Mouse (Mus musculus): ENCODE measurements around the gene Prr22. TPM values are rescaled to one million over a fixed set of nuclear protein-coding genes. Genes with fewer than 3 reads are reported as not detected.
A peak's percentile ranks its signal among the peaks of the same experiment; 100 is the strongest.

The Prr22 gene
- polyA plus RNA-seq, 1 experiment = 1.9 TPM

DNA sequence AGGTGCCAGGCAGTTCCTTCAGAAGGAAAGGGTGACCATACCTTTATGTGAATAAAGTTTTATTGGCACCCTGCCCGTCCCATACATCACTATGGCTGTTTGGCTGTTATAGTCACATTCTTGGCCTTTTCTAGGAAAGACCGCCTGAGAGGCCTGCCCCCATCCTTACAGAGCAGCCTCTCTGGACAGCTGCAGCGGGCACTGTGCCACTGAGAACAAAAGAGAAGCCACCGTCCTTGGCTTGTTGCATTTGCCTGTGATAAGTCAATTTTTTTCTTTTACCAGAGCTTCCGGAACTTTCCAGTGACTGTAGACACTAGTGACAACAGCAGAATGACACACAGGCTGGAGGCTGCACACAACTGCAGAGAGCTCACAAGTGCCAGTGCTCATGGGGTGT is 34.9 kb downstream of the Prr22 start:
- H3K4me1 ChIP-seq (ENCODE audit: control insufficient read depth, insufficient read depth, low read length) = no peaks in the 10 kb centered on the region
- H3K4me3 ChIP-seq (replicated peaks; ENCODE audit: control insufficient read depth, low read depth, low read length) = no peak overlapping the region
- H3K27ac ChIP-seq (ENCODE audit: control insufficient read depth, insufficient read depth, low read depth, low read length, poor library complexity) = no peak overlapping the region
- WGBS = 89% methylated on average over 5 of the region's 5 CpGs
- TF ChIP-seq POLR2A (IDR thresholded peaks at IDR 0.05; ENCODE audit: borderline replicate concordance, control insufficient read depth, low read depth, low read length) = no peak
- TF ChIP-seq CTCF (IDR thresholded peaks at IDR 0.05; ENCODE audit: control insufficient read depth, insufficient read depth, low read length) = no peak

- TF ChIP-seq POLR2A (IDR thresholded peaks at IDR 0.05; ENCODE audit: borderline replicate concordance, control insufficient read depth, low read depth, low read length) = no peak
- H3K27ac ChIP-seq (ENCODE audit: control insufficient read depth, insufficient read depth, low read depth, low read length, poor library complexity) = no peak overlapping the region
- WGBS = 90% methylated on average over 1 of the region's 1 CpGs
- H3K4me1 ChIP-seq (ENCODE audit: control insufficient read depth, insufficient read depth, low read length) = no peaks in the 10 kb centered on the region
- H3K4me3 ChIP-seq (replicated peaks; ENCODE audit: control insufficient read depth, low read depth, low read length) = no peak overlapping the region
Measured at GRCm38 (mm10) chr17:56805784-56806183, 35.7 kb downstream of the Prr22 start.

- Histone ChIP-seq H3K27ac (ENCODE audit: control insufficient read depth, insufficient read depth, low read depth, low read length, poor library complexity) (no peak overlapping the region), H3K4me3 (replicated peaks; ENCODE audit: control insufficient read depth, low read depth, low read length) (no peak overlapping the region), H3K4me1 (ENCODE audit: control insufficient read depth, insufficient read depth, low read length) (no peaks in the 10 kb centered on the region)
- 26% methylated on average over 9 of the region's 9 CpGs for WGBS
- peak; percentile 96 for TF ChIP-seq CTCF (IDR thresholded peaks at IDR 0.05; ENCODE audit: control insufficient read depth, insufficient read depth, low read length)
- no peak for TF ChIP-seq POLR2A (IDR thresholded peaks at IDR 0.05; ENCODE audit: borderline replicate concordance, control insufficient read depth, low read depth, low read length)
Measured at GRCm38 (mm10) chr17:56808518-56808917, 38.5 kb downstream of the Prr22 start.

DNA sequence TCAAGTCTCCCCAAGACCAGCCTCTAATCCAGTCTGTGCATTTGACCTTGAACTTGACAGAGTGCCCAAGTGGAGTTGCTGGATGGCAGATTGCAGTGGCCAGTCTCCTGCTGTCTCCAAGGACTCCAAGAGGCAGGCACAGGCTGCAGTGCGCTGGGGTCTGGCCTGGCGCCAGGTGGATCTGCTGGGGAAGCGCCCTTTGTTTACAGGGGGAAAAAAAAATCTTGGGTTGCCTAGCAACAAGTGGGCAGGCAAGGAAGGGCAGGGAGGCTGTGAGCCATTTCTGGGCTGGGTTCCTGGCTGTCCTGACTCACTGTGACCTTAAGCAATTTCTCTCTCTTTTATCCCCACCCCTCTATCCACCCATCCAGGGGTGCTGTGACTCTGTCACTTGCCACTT is 40.2 kb downstream of the Prr22 start:
- no peak overlapping the region for H3K27ac ChIP-seq (ENCODE audit: control insufficient read depth, insufficient read depth, low read depth, low read length, poor library complexity)
- TF ChIP-seq CTCF (IDR thresholded peaks at IDR 0.05; ENCODE audit: control insufficient read depth, insufficient read depth, low read length) = no peak
- TF ChIP-seq POLR2A (IDR thresholded peaks at IDR 0.05; ENCODE audit: borderline replicate concordance, control insufficient read depth, low read depth, low read length) = no peak
- no peak overlapping the region for H3K4me3 ChIP-seq (replicated peaks; ENCODE audit: control insufficient read depth, low read depth, low read length)
- 12% methylated on average over 3 of the region's 3 CpGs for WGBS
- H3K4me1 ChIP-seq (ENCODE audit: control insufficient read depth, insufficient read depth, low read length) = peaks cover 1% of the 10 kb centered on the region

DNA sequence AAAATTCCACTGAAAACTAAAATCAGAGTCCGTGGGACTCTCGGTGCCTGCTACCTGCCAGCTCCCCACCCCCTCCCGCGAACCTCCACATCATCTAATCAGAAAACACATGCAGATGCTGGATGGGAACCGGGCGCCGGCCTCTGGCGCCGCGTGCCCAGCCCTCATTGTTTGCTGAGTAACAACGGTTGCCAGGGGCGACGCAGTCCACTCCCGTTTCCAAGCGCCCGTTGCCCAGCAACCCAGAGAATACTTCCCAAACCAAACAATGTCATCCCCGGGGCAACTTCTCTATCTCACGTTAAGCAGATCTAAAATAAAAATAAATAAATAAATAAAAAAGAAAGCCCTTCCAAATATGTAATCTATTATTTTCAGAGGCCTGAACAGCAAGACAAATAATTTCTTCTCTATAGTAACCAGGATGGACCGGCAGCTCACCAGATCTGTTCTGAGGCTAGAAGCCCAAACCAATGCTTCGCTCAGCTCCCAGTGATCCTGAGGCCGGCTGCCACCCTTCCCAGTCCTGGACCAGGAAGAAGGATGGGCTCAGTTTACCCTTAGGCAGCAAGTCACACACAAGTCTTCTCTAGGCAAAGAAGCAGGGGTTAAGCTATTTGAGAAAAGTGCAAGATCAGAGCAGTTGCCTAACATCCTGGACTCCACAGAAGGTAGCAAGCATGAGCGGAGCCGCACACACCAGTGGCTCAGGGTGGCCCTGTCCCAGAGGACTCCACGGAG is 44.4 kb downstream of the Prr22 start:
- Histone ChIP-seq H3K4me3 (replicated peaks; ENCODE audit: control insufficient read depth, low read depth, low read length) (no peak overlapping the region), H3K27ac (ENCODE audit: control insufficient read depth, insufficient read depth, low read depth, low read length, poor library complexity) (no peak overlapping the region; the same call in 1 of the 2 replicates), H3K4me1 (ENCODE audit: control insufficient read depth, insufficient read depth, low read length) (peaks cover 1% of the 10 kb centered on the region)
- WGBS = 30% methylated on average over 24 of the region's 24 CpGs
- TF ChIP-seq CTCF (IDR thresholded peaks at IDR 0.05; ENCODE audit: control insufficient read depth, insufficient read depth, low read length) (no peak), POLR2A (IDR thresholded peaks at IDR 0.05; ENCODE audit: borderline replicate concordance, control insufficient read depth, low read depth, low read length) (no peak)

- WGBS = 83% methylated on average over 3 of the region's 3 CpGs
- Histone ChIP-seq H3K4me3 (replicated peaks; ENCODE audit: control insufficient read depth, low read depth, low read length) (no peak overlapping the region), H3K27ac (ENCODE audit: control insufficient read depth, insufficient read depth, low read depth, low read length, poor library complexity) (no peak overlapping the region; the same call in 1 of the 2 replicates), H3K4me1 (ENCODE audit: control insufficient read depth, insufficient read depth, low read length) (peaks cover 4% of the 10 kb centered on the region)
- no peak for TF ChIP-seq CTCF (IDR thresholded peaks at IDR 0.05; ENCODE audit: control insufficient read depth, insufficient read depth, low read length)
- no peak for TF ChIP-seq POLR2A (IDR thresholded peaks at IDR 0.05; ENCODE audit: borderline replicate concordance, control insufficient read depth, low read depth, low read length)
Measured at GRCm38 (mm10) chr17:56815057-56815345, 45.0 kb downstream of the Prr22 start.

DNA sequence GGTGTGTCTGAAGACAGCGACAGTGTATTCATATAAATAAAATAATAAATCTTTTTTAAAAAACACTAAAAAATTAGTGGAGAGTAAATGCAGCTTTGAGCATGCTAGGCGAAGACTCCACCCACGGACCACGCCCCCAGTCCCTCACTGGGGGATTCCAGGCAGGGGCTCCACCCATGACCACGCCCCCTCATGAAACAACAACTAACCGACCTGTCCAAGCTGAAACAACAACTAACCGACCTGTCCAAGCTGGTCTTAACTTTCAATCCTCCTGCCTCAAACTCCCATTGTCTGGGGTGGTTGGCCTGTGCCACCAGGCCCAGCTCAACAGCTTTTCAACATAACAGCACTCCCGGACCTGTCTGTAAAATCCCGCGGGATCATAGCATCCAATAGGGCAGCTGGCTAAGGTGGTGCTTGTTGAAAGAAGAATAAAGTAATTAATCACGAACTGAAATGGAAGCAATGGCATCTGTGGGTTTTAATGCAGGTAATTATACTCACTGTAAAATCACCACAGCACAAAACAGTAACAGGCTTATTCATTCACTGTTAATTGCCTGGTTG is 48.1 kb downstream of the Prr22 start:
- no peak overlapping the region for H3K27ac ChIP-seq (ENCODE audit: control insufficient read depth, insufficient read depth, low read depth, low read length, poor library complexity)
- 64% methylated on average over 11 of the region's 11 CpGs for WGBS
- H3K4me3 ChIP-seq (replicated peaks; ENCODE audit: control insufficient read depth, low read depth, low read length) = no peak overlapping the region
- H3K4me1 ChIP-seq (ENCODE audit: control insufficient read depth, insufficient read depth, low read length) = peaks cover 4% of the 10 kb centered on the region
- TF ChIP-seq POLR2A (IDR thresholded peaks at IDR 0.05; ENCODE audit: borderline replicate concordance, control insufficient read depth, low read depth, low read length) (no peak), CTCF (IDR thresholded peaks at IDR 0.05; ENCODE audit: control insufficient read depth, insufficient read depth, low read length) (no peak)

- H3K4me3 ChIP-seq (replicated peaks; ENCODE audit: control insufficient read depth, low read depth, low read length) = no peak overlapping the region
- TF ChIP-seq POLR2A (IDR thresholded peaks at IDR 0.05; ENCODE audit: borderline replicate concordance, control insufficient read depth, low read depth, low read length) (no peak), CTCF (IDR thresholded peaks at IDR 0.05; ENCODE audit: control insufficient read depth, insufficient read depth, low read length) (no peak)
- 43% methylated on average over 6 of the region's 6 CpGs for WGBS
- peak overlapping the region; percentile 9 for H3K27ac ChIP-seq (ENCODE audit: control insufficient read depth, insufficient read depth, low read depth, low read length, poor library complexity)
- peaks cover 4% of the 10 kb centered on the region for H3K4me1 ChIP-seq (ENCODE audit: control insufficient read depth, insufficient read depth, low read length)
Measured at GRCm38 (mm10) chr17:56819032-56819545, 49.0 kb downstream of the Prr22 start.
